Mouse (Mus musculus) brain, embryonic 18.5 days (tissue): ENCODE data around the gene Spata46.

Source experiments
- DNase-seq: peaks from one replicate; pipeline ENCODE4 v3.0.0-alpha.2; 2012; ENCODE audit warnings: low read depth, low spot score

Gene Spata46

GRCm38 (mm10) chr1:170339943-170340342 is 31.3 kb downstream of the Spata46 start:
- DNase-seq: no peak

- DNase-seq: no peak
Observed at GRCm38 (mm10) chr1:170343081-170343480, 34.5 kb downstream of the Spata46 start.

GRCm38 (mm10) chr1:170343906-170344305 is 35.3 kb downstream of the Spata46 start:
- no peak for DNase-seq

GRCm38 (mm10) chr1:170346266-170346665 is 37.7 kb downstream of the Spata46 start:
- no peak for DNase-seq

- DNase-seq: no peak
Observed at GRCm38 (mm10) chr1:170351080-170351479, 42.5 kb downstream of the Spata46 start.

- no peak for DNase-seq
Observed at GRCm38 (mm10) chr1:170353335-170353734, 44.7 kb downstream of the Spata46 start.

- no peak for DNase-seq
Observed at GRCm38 (mm10) chr1:170360183-170360915, 51.7 kb downstream of the Spata46 start.
